Mouse (Mus musculus) CD4-positive, CD25-positive, alpha-beta regulatory T cell, adult 2 months (primary cell): Measurements from ENCODE around the gene Plcxd2.

Experiments
- DNase-seq: peaks from one replicate; pipeline ENCODE4 v3.0.0-alpha.2; 2012; ENCODE audit warnings: low read depth, low spot score

Plcxd2 gene

GRCm38 (mm10) chr16:45937381-45937780 lies 72.6 kb downstream of the Plcxd2 start:
- DNase-seq: no peak

- DNase-seq: no peak
Measured at GRCm38 (mm10) chr16:45936521-45936920, 73.5 kb downstream of the Plcxd2 start.

GRCm38 (mm10) chr16:45935956-45936483 lies 74.0 kb downstream of the Plcxd2 start:
- DNase-seq: no peak

GRCm38 (mm10) chr16:45934721-45935407 lies 75.2 kb downstream of the Plcxd2 start:
- no peak for DNase-seq

- DNase-seq: no peak
Measured at GRCm38 (mm10) chr16:45930308-45930707, 79.7 kb downstream of the Plcxd2 start.

- DNase-seq: no peak
Measured at GRCm38 (mm10) chr16:45928090-45928489, 81.9 kb downstream of the Plcxd2 start.

DNA sequence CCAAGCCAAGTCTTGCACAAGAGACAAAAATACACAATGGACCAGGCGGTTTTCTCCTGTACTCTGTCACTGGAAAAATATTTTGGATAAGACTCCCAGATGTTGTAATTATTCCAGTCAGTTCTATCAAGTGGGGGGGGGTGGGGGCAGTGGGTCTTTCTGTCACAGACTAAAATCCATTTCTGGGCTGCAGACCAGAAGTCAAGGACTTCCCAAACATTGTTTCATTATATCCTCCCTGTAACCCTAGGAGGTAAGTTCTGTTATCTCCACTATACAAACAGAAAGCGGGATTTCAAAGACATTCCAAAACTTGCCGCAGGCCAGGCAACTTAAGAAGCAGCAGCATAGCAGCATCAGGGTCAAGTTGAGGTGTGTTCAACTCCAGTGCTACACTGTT lies 82.4 kb downstream of the Plcxd2 start:
- no peak for DNase-seq

DNA sequence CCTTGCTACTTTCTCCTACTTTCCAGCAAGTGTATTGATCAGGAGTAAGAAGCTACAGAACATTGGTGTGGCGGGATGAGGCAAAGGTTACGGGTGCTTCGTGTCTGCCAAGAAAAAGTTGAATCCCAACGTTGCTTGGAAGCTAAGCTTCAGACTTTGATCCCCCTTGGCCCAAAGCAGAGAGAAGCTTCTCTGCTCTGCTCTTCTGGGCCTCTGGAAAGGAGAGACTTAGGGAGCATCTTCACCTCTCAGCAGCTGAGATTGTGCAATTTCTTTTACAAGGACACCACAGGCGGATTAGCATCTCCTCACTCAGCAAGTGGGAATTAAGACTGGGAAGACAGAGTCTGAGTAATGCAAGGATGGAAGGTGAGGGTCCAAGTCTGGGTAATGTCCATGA lies 83.1 kb downstream of the Plcxd2 start:
- DNase-seq: no peak

GRCm38 (mm10) chr16:45923731-45924424 lies 86.1 kb downstream of the Plcxd2 start:
- DNase-seq: no peak

DNA sequence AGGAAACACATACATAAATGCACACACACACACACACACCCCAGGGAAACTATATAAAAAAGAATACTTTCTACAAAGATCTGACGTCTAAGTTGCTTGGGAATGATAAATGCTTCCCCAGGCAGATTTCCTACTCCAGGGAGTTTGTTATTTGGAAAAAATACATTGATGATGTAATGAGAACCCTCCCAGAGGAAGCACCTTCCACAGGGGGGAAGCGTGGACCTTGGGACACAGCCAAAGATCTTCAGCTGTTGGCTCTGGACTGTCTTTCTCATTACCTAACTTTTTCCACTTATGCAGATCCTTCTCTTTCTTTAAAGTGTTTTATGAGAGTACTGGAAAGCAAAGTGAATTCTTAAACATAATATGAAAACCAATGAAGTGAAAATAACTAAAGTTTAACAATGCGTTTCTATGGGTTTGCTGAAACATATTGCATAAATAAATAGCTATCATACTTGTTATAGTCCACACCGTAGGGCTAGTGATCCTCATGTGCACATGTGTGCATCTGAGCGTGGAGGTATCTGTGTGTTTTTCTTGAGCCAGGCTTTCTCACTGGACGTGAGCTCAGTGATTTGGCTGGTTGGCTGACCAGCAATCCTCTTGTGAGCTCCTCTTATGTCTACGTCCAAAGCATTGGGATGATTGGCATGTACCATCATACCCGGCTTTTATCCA lies 87.3 kb downstream of the Plcxd2 start:
- no peak for DNase-seq

DNA sequence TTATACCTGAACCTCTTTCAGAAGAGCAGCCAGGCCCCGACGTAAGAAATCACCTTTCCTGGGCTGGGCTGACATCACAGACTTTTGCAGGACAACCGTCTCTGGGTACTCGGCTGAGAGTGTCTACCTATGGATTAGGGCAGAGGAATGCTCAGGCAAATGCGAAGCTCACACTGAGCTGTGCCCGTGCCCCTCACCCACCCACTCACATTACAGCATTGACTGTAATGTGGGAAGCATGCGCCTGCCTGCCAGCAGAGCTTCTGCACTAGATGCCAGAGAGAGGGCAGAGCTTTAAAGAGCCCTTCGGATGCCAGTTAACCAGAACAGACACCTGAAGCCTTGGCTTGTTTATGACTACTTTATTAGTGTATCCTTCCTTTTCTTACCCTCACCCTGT lies 90.4 kb downstream of the Plcxd2 start:
- no peak for DNase-seq
